Mouse (Mus musculus): ENCODE data around the gene Bbc3.
A peak's percentile ranks its signal among the peaks of the same experiment; 100 is the strongest.

Bbc3 gene

GRCm38 (mm10) chr7:16315222-16315759 is 7.1 kb downstream of the Bbc3 start:
- DNase-seq (ENCODE audit: low spot score): no peak

GRCm38 (mm10) chr7:16317094-16317493 is 8.9 kb downstream of the Bbc3 start:
- DNase-seq (ENCODE audit: low spot score): no peak

GRCm38 (mm10) chr7:16319216-16319615 is 11.0 kb downstream of the Bbc3 start:
- DNase-seq (ENCODE audit: low spot score): no peak

- no peak for DNase-seq (ENCODE audit: low spot score)
Measured at GRCm38 (mm10) chr7:16320479-16320878, 12.3 kb downstream of the Bbc3 start.

GRCm38 (mm10) chr7:16324661-16325060 is 16.5 kb downstream of the Bbc3 start:
- DNase-seq (ENCODE audit: low spot score): no peak

GRCm38 (mm10) chr7:16325920-16326606 is 17.9 kb downstream of the Bbc3 start:
- DNase-seq (ENCODE audit: low spot score): peak; percentile 32

GRCm38 (mm10) chr7:16326607-16326971 is 18.4 kb downstream of the Bbc3 start:
- DNase-seq (ENCODE audit: low spot score): no peak

GRCm38 (mm10) chr7:16329146-16329545 is 21.0 kb downstream of the Bbc3 start:
- DNase-seq (ENCODE audit: low spot score): no peak

- DNase-seq (ENCODE audit: low spot score): no peak
Measured at GRCm38 (mm10) chr7:16337733-16338132, 29.5 kb downstream of the Bbc3 start.

- no peak for DNase-seq (ENCODE audit: low spot score)
Measured at GRCm38 (mm10) chr7:16344598-16344997, 36.4 kb downstream of the Bbc3 start.

GRCm38 (mm10) chr7:16345297-16345696 is 37.1 kb downstream of the Bbc3 start:
- no peak for DNase-seq (ENCODE audit: low spot score)

- DNase-seq (ENCODE audit: low spot score): no peak
Measured at GRCm38 (mm10) chr7:16349999-16350398, 41.8 kb downstream of the Bbc3 start.

- no peak for DNase-seq (ENCODE audit: low spot score)
Measured at GRCm38 (mm10) chr7:16355854-16356594, 47.8 kb downstream of the Bbc3 start.

- no peak for DNase-seq (ENCODE audit: low spot score)
Measured at GRCm38 (mm10) chr7:16357602-16358001, 49.4 kb downstream of the Bbc3 start.

GRCm38 (mm10) chr7:16364319-16364718 is 56.1 kb downstream of the Bbc3 start:
- no peak for DNase-seq (ENCODE audit: low spot score)

- DNase-seq (ENCODE audit: low spot score): no peak
Measured at GRCm38 (mm10) chr7:16364901-16365500, 56.8 kb downstream of the Bbc3 start.

- no peak for DNase-seq (ENCODE audit: low spot score)
Measured at GRCm38 (mm10) chr7:16366133-16366646, 58.0 kb downstream of the Bbc3 start.

- no peak for DNase-seq (ENCODE audit: low spot score)
Measured at GRCm38 (mm10) chr7:16366669-16367068, 58.5 kb downstream of the Bbc3 start.

All from spleen, adult 12 weeks (tissue).